Mouse (Mus musculus) lung, postnatal 10 days (tissue): Measurements from ENCODE around the gene Gsto2.
A peak's percentile ranks its signal among the peaks of the same experiment; 100 is the strongest.

ENCODE experiments used
- DNase-seq: peaks from one replicate; pipeline ENCODE4 v3.0.0; 2021

Gene Gsto2

GRCm38 (mm10) chr19:47857957-47858942, 7.1 kb upstream of the Gsto2 start:
- peak; percentile 87 for DNase-seq

DNA sequence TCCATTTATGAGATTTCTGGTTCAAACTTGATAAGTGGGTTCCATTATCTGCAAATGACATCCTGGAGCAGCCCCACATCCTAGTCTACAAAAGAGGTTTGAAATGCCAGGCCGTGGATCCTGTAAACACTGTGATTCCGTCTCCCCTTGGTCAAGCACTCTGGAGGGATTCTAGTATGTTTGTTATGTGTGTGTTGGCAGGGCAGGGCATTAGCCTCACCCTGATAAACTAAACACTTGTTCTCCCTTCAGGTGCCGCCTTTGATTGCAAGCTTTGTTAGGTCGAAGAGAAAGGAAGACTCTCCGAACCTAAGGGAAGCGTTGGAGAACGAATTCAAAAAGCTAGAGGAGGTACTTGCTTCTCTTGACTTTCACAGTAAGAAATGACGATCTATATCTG, 6.2 kb upstream of the Gsto2 start:
- no peak for DNase-seq

GRCm38 (mm10) chr19:47862581-47862980, 2.8 kb upstream of the Gsto2 start:
- DNase-seq, result no peak

DNA sequence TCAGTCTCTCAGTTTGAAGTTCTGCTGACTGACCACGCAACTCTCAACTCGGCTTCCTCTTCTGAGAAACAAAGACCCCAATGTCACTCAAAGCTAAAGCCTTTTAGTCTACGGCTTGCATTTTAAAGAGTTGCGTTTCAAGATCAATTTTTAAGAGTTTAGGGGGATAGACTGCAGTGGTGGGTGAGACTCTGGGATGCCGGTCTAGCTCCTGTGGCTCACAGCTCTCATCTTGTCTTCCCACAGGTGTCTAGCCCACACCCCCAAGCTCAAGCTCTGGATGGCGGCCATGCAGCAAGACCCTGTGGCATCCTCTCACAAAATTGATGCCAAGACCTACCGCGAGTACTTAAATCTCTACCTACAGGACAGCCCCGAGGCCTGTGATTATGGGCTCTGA, 1.3 kb upstream of the Gsto2 start:
- no peak for DNase-seq

DNA sequence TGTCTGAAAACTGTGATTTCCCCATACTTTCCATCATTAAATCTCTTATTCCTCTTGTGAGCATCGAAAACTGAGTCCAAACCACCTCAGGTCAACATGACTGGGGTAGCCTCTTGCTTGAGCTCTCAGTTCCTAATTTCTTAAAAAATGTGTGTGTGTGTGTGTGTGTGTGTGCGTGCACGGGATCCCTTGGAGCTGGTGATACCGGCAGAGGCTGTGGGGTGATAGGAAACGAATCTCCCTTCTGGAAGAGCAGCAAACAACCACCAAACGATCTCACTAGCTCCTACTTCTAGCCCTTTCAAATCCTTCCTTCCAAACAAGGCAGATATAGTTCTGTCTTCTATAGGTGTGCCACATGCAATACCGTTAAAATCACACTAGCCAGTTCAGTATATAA, 613 bp upstream of the Gsto2 start:
- DNase-seq, result no peak

DNA sequence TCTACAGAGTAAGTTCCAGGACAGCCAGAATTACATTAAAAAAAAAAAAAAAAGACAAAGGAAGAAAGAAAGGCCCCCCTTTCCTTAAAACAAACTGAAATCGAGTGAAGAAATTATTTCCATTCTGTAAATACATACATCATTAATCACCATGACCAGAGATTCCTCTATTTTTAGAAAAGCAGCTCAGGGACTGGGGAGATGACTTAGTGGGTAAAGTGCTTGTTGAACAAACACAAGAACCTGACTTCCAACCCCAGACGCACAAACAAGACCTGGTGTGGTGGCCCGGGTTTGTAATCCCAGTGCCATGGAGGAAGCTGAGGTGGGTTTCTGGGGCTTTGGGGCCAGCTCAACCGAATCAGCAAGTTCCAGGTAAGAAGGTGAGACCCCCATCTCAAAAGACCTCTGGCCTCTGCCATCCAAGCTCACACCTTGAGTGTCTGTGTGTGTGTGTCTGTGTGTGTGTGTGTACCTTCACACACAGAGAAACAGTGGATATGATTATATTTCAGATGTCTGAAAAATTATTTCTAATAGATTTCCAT, 2.4 kb downstream of the Gsto2 start:
- no peak for DNase-seq

- DNase-seq, result no peak
Measured at GRCm38 (mm10) chr19:47868951-47869350, 3.6 kb downstream of the Gsto2 start.

DNA sequence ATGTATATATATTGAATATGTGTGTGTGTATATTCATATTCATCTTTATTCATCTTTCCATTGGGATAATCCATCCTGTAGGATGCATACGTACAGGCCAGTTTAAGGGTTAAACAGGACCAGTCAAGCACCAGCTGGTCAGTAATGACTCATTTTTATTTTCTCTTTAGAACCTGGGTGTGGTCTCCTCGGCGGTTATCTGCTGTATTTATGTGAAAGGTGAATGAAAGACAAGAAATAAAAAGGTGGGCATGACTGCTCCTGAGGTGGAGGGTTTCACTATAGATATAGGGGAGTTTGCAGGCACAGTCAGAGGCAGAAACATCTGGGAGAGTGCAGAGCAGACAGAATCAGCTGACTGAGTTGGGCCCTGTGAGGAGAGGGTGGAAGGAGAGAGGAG, 4.2 kb downstream of the Gsto2 start:
- DNase-seq, result no peak

DNA sequence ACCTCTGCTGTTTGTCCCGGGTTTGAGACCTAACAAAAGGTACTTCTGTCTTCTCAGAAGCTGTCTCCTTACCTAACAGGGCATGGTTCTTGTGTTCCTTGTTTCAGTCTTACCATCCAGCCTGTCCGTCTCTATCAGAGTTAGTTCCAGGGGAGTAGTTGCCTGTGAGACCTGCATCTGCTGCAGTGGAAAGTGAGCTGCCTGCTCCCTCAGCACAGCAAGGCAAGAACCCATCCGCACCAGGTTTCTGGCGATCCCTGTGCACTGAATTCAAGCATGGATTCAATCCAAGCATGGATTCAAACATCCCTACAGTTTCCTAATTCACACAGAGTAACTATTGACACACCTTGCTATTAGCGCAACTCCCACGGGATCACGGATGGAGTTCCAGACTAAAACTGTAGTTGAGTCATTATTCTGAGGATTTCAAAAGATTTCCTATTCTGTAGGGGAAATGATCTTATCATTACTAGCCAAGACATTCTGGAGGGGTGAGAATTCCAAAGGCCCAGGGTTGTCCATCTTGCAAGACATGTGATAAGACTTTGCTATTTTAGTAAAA, 4.8 kb downstream of the Gsto2 start:
- no peak for DNase-seq

DNA sequence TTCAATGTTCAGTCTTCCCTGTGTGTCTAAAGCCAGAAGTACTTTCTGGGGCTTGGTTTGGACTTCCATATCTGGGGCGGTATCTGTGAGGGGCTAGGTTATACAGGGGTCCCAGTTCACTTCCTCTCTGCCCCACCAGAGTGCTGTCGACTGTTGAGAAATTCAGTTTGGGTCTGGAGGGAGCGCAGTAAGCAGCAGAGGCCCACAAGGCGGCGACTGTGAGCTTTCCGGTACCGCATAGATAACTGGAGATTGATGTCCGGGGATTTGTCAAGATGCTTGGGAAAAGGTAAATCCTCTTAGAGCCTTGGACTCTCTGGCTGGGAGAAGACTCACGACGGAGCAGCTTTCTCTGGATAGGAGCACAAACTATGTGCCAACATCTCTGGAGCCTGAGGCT, 6.2 kb downstream of the Gsto2 start:
- DNase-seq, result no peak

GRCm38 (mm10) chr19:47876252-47876651, 10.9 kb downstream of the Gsto2 start:
- DNase-seq, result no peak

DNA sequence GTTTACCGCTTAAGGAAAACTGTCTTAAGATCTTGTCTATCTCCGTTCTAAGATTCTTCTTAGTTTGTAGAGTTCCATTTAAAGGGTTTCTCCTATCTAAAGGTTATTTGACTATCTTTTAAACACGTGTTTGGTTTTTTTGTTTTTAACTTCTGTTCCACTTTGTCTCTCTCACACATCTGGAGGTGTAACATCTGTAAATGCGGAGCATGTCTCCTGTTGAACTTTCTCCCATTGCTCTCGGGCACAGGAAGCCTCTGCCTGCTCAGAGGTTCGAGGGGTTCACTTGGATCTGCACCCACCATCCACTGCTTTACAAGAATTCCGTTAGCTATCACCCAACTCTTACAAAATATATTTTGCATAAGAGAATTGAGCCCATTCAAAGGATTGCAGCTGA, 16.2 kb downstream of the Gsto2 start:
- no peak for DNase-seq

- DNase-seq, result peak; percentile 86
Measured at GRCm38 (mm10) chr19:47882151-47882881, 17.0 kb downstream of the Gsto2 start.

DNA sequence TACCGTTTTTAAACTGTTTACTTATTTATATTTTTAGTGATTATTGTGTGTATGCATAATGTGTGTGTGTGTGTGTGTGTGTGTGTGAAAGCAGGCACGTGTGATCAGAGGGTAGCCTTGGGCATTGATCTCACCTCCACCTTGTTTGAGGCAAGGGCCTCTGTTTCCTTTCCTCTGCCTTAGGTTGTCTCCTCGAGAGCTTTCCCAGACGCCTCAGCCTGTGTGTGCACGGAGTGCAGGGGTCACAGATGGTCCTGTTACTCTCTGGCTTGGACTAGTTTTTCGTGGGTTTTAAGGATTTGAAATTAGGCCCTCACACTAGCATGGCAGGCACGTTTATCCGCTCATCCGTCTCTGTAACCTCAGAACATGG, 17.5 kb downstream of the Gsto2 start:
- no peak for DNase-seq

DNA sequence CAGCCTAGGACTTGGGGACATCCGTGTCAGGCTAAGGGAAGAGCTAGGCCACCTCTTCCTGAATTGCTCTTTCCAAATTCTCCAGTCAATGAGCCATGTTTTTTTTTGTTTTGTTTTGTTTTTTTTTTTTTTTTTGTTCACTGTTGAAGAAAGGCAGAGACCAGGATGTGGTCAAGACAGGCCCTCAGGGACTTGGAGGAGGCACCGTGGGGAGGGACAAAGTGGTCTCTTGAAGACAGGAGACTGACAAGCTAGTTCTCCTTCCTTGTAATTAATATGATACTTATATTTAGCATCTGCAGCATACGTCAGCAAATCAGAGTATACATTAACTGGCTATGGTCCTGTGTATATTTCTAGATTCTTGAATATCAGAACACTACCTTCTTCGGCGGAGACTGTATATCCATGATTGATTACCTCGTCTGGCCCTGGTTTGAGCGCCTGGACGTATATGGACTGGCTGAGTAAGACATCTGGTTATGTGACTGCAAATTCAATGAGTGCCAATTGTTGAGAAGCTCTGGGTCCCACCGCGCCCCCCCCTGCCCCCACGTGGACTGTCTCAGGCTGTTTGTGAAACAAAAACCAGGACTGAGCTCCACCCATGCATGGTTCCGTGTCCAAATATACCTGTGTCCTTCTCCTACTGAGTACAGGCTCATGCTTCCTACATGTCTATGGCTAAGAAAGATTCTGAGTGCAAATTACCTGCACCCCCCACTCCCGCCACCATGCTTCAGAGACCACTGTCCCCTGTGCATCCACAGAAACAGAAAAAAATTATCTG, 19.2 kb downstream of the Gsto2 start:
- no peak for DNase-seq

DNA sequence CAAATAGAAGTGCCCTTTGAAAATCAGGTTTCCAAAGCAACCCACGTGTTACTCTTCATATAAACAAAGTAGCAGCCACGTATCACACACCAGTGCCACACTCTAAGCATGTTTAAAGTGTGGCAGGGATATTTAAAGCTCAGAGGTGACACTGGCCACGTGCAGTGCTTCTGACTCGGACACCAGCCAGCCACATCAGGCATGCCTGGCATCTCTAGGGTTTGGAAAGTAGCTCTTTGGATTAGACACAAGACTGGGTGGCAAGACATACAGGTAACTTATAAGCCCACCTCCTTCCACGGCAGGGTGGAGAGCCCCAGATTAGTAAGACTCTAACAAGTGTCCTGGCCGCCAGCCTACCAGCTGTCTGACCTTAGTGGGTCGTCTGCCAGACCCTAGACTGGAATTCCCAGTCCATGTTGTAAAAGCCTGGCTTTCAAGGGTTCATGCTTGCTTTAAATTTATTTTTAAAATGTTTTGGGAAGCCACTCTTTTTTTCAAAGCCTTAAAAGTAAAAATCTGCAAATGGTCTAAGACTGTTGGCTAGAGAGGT, 19.9 kb downstream of the Gsto2 start:
- DNase-seq, result no peak

GRCm38 (mm10) chr19:47885886-47886285, 20.6 kb downstream of the Gsto2 start:
- no peak for DNase-seq

GRCm38 (mm10) chr19:47886617-47887016, 21.3 kb downstream of the Gsto2 start:
- peak; percentile 87 for DNase-seq

DNA sequence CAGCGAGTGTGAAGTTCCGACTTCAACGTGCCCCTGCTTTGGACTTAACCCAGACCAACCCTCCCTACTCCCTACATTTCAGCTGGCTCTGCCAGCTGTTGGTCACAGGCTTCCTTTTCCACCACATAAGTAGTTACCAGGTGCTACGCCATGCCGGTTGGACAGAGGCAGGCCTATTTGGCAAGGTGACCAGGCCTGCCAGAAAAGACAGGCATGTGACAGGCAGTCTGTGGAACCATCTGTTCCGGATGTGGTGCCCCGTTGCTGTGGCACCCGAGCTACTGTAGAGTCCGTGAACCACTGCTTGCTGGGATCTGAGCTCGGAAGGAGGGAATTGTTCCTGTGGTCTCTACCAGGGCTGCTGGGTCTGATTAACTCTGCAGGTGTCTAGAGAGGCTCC, 22.1 kb downstream of the Gsto2 start:
- DNase-seq, result no peak

DNA sequence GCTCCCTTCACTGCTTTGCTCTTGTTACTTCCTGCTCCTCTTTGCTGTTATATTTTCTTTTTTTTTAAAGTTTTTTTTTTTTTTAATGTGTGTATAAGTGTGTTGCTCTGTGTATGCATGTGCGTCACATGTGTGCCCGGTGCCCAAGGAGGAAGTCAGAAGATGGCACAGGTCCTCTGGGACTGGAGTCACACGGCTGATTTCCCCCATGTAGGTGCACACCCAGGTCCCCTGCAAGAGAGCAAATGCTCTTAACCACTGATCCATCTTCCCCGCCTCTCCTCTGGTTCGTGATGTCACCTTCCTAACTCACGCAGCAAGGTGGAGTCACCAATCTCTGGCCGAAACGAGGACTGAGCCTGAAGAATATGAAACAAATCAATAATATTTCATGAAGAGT, 22.7 kb downstream of the Gsto2 start:
- DNase-seq, result no peak

- DNase-seq, result peak; percentile 58
Measured at GRCm38 (mm10) chr19:47890489-47891130, 25.3 kb downstream of the Gsto2 start.
